Mouse (Mus musculus) midbrain, embryonic 11.5 days (tissue): ENCODE data around the gene Themis3. TPM values are rescaled to one million over a fixed set of nuclear protein-coding genes. Genes with fewer than 3 reads are reported as not detected.
A peak's percentile ranks its signal among the peaks of the same experiment; 100 is the strongest.

Experiments
- ATAC-seq: fragments of 200-750 bp; cut with Nextera tagmentation; 2 replicates; pipeline ENCODE4 v1.8.0; 2017; ENCODE audit warnings: moderate TSS enrichment, moderate library complexity; ENCODE audit not compliant: low FRiP score
- DNase-seq: peaks from one replicate; pipeline ENCODE4 v3.0.0; 2015; ENCODE audit warnings: low spot score; ENCODE audit errors: missing footprints
- H3K27ac ChIP-seq: fragments of 300-500 bp; sonication (generic); 2 replicates; pipeline ENCODE4 v1.5.1; 2014; ENCODE audit warnings: low read depth, low read length
- H3K27me3 ChIP-seq: fragments of 300-500 bp; sonication (generic); 2 replicates; pipeline ENCODE4 v1.6.1; 2014; ENCODE audit warnings: mild to moderate bottlenecking, low read length, moderate library complexity, mixed read lengths; ENCODE audit not compliant: control insufficient read depth, insufficient read depth
- H3K36me3 ChIP-seq: fragments of 300-500 bp; sonication (generic); 2 replicates; pipeline ENCODE4 v1.6.1; 2014; ENCODE audit warnings: mild to moderate bottlenecking, low read length, moderate library complexity, mixed read lengths; ENCODE audit not compliant: control insufficient read depth, insufficient read depth
- H3K4me1 ChIP-seq: fragments of 300-500 bp; sonication (generic); 2 replicates; pipeline ENCODE4 v1.6.1; 2014; ENCODE audit warnings: low read length; ENCODE audit not compliant: control insufficient read depth, insufficient read depth
- H3K4me2 ChIP-seq: fragments of 300-500 bp; sonication (generic); 2 replicates; pipeline ENCODE4 v1.6.1; 2014; ENCODE audit warnings: mild to moderate bottlenecking, moderate library complexity
- H3K4me3 ChIP-seq: fragments of 300-500 bp; sonication (generic); 2 replicates; pipeline ENCODE4 v1.5.1; 2014; ENCODE audit warnings: low read depth, low read length
- H3K9ac ChIP-seq: fragments of 300-500 bp; sonication (generic); 2 replicates; pipeline ENCODE4 v1.6.1; 2014; ENCODE audit warnings: low read length
- H3K9me3 ChIP-seq: fragments of 300-500 bp; sonication (generic); 2 replicates; pipeline ENCODE4 v1.6.1; 2016; ENCODE audit warnings: low read length; ENCODE audit not compliant: control insufficient read depth
- WGBS: fragments of 180-500 bp; shearing (Covaris S2); extraction: QIAGEN DNeasy Blood & Tissue Kit; methylation state at CpG from one replicate; pipeline ENCODE4 v1.1.7; 2014; 5-methylcytosine and 5-hydroxymethylcytosine counted together
- polyA plus RNA-seq: library from polyadenylated mRNA; unstranded; fragments of >200 nt; fragmentation: Nextera tagmentation; extraction: Ambion mirVana; gene quantifications from 2 replicates; pipeline ENCODE4 v1.2.1, GENCODE M21; 2014

The Themis3 gene
- polyA plus RNA-seq, 1 experiment from 2014 or later: not detected

DNA sequence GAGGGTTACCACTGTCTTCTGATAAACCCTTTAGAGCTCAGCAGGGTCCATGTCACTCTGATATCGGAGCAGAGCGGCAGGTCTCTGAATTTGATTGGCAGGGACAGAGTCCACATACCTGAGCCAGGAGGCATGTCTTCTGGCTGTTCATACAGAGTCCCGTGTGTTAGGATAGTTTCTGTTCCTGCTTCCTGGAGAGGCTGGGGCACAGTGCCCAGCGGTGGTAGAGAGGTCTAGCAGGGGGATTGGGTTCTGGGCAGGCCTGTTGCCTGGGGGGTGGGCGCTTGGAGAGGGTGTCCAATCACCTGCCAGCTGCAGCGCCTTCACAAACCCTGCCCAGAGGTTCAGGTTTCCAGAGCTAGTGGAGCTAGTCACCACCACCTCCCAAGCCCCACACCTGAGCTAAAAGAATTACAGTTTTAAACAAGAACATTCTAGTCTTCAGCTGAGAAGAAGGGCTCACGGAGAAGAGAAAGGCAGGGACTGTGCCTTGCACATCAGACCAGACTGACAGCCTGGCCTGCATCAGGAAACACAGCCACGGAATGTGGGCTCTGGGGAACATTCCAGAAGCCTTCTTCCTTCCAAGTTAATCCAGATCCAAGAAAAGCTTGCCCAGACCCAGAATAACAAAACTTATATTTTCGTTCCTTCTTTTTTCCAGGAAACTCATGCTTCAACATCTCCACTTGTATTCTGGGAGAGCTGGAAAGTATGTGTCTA lies 3.9 kb downstream of the Themis3 start:
- H3K27me3 ChIP-seq: no peaks in the 10 kb centered on the region
- no peak overlapping the region for H3K27ac ChIP-seq
- no peak for DNase-seq
- no peak overlapping the region for H3K4me3 ChIP-seq
- no peaks in the 10 kb centered on the region for H3K9me3 ChIP-seq
- no peak overlapping the region for H3K4me2 ChIP-seq
- H3K4me1 ChIP-seq: no peaks in the 10 kb centered on the region
- H3K36me3 ChIP-seq: no peaks in the 10 kb centered on the region
- 76% methylated on average over 9 of the region's 9 CpGs for WGBS
- H3K9ac ChIP-seq: no peak overlapping the region
- ATAC-seq: no peak

DNA sequence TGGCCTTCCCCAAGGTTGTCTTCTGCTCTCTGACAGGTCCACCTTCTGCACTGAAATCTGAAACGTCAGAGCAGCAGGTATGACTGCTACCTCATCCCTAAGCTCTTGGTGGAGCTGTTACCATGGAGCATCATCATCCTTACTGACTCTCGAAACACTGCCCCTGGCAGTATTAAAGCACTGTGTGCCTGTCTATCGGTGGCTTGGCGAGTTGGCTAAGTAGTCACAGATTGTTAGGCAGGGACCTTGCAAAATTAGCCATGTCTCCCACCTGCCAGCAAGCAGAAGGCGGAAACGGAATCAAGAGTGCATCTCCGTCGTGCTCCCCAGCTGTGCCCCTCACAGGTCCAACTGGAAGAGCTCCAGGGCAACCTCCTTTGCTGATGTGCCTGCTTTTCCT lies 4.6 kb downstream of the Themis3 start:
- no peaks in the 10 kb centered on the region for H3K9me3 ChIP-seq
- no peak overlapping the region for H3K4me3 ChIP-seq
- H3K27ac ChIP-seq: no peak overlapping the region
- DNase-seq: peak; percentile 66
- WGBS: 79% methylated on average over 8 of the region's 8 CpGs
- no peaks in the 10 kb centered on the region for H3K27me3 ChIP-seq
- no peaks in the 10 kb centered on the region for H3K36me3 ChIP-seq
- ATAC-seq: no peak
- H3K4me1 ChIP-seq: no peaks in the 10 kb centered on the region
- H3K4me2 ChIP-seq: no peak overlapping the region
- H3K9ac ChIP-seq: no peak overlapping the region

DNA sequence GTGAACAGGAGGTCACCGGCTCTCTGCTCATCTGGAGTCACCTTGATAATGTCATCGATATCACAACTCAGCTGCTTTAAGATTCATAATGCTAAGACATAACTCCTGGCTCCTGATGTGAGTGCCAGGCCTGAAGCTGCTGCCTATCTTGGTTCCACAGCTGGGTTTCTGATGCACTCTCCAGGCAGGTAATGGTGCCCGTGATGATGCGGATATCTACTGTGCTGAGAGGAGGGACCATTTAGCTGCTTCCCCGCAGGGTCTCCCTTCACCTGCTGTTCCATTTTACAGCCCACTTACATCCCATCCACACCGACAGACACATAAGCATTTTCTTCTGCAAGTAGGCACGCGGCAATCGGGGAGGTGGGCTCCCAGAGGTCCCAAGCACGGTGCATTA lies 7.7 kb downstream of the Themis3 start:
- Histone ChIP-seq H3K4me3 (no peak overlapping the region), H3K27me3 (no peaks in the 10 kb centered on the region), H3K9ac (no peak overlapping the region), H3K36me3 (no peaks in the 10 kb centered on the region), H3K4me1 (no peaks in the 10 kb centered on the region), H3K27ac (no peak overlapping the region), H3K9me3 (no peaks in the 10 kb centered on the region), H3K4me2 (no peak overlapping the region)
- DNase-seq (peak; percentile 72), ATAC-seq (no peak)
- WGBS: 93% methylated on average over 10 of the region's 10 CpGs

DNA sequence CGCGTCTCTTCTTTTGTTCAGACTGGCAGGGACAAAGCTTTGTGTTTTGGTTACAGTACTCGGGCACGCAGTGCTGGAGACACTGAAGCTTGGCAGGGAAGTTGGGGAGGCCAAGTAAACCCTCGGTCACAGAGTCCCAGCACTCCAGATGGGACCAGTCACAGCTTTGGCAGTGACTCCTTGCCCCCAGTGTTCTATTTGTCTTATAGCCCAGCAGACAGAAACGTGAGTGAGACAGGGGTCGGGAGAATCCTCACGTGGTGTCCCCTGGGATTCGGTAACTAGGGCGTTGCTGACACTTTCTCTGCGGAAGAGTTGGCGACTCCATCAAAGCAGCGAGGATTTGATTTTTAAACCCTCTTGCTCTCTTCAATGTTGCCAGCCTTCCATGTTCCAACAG lies 8.3 kb downstream of the Themis3 start:
- WGBS: 89% methylated on average over 13 of the region's 13 CpGs
- H3K9me3 ChIP-seq: no peaks in the 10 kb centered on the region
- DNase-seq (peak; percentile 21), ATAC-seq (no peak)
- no peak overlapping the region for H3K27ac ChIP-seq
- H3K9ac ChIP-seq: no peak overlapping the region
- H3K36me3 ChIP-seq: no peaks in the 10 kb centered on the region
- H3K27me3 ChIP-seq: no peaks in the 10 kb centered on the region
- no peaks in the 10 kb centered on the region for H3K4me1 ChIP-seq
- no peak overlapping the region for H3K4me2 ChIP-seq
- no peak overlapping the region for H3K4me3 ChIP-seq

DNA sequence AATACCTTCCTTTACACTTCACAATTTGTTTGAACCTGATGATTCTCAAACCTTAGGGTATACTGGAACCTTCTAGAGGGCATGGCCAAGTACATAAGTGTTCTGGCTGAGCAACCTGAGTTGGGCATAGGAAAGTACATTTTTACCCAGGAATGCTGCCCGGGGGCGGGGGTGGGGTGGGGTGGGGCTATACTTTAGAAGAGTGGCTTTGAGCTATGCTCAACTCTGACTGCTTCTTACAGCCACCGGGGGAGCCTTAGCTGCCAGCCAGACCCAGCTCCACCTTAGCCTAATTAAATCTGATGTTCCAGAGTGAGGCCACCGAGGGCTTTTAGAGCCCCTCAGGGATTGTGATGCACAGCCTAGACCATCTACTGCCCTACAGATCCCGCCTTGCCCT lies 13.4 kb downstream of the Themis3 start:
- no peak overlapping the region for H3K4me3 ChIP-seq
- H3K27me3 ChIP-seq: no peaks in the 10 kb centered on the region
- H3K4me2 ChIP-seq: no peak overlapping the region
- 73% methylated on average over 5 of the region's 5 CpGs for WGBS
- H3K9me3 ChIP-seq: no peaks in the 10 kb centered on the region
- DNase-seq (no peak), ATAC-seq (no peak)
- no peak overlapping the region for H3K9ac ChIP-seq
- no peaks in the 10 kb centered on the region for H3K36me3 ChIP-seq
- no peaks in the 10 kb centered on the region for H3K4me1 ChIP-seq
- no peak overlapping the region for H3K27ac ChIP-seq

DNA sequence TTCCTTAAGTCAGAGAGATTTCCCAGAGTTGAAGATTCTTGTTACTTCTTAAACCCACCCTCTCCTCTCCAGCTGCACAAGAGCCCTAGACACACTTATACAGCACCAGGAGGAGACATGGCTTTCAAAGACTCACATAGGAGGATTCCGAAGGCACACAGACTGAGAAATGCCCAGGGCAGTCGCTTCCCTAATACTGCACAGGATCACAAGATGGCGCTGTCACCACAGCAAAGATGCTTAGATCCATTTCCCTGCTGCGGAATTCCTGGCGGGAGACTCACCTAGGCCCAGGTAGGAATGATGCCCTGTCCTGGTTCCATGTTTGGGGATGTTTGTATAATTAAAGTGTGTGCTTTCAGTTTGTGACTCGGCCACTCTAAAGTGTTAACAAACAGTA lies 16.4 kb downstream of the Themis3 start:
- WGBS: 17% methylated on average over 6 of the region's 6 CpGs
- no peak overlapping the region for H3K4me3 ChIP-seq

DNA sequence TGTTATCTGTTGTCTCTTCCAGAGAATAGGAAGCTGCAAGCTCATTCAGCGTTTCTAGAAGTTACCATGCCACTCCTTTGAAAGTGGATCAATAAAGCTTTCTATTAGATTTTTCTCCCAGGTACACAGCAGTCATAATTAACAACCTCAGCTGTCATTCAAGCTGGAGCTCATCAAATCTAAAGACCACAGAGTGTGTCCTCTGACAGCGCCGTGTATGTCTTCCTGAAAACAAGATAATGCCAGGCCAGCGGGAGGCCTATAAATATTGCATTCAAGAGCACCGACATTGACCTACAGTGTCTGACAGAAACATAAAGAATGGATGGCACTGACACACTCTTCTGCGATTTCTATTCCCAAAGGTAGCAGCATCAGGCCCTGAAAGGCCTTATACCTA lies 16.9 kb downstream of the Themis3 start:
- no peaks in the 10 kb centered on the region for H3K27me3 ChIP-seq

More for the DNA sequence above, 16.4 kb downstream of the Themis3 start:
- no peak overlapping the region for H3K27ac ChIP-seq
- no peaks in the 10 kb centered on the region for H3K27me3 ChIP-seq
- ATAC-seq: no peak
- no peaks in the 10 kb centered on the region for H3K36me3 ChIP-seq
- no peak overlapping the region for H3K4me2 ChIP-seq
- H3K9ac ChIP-seq: no peak overlapping the region
- no peaks in the 10 kb centered on the region for H3K4me1 ChIP-seq
- DNase-seq: peak; percentile 95
- no peaks in the 10 kb centered on the region for H3K9me3 ChIP-seq

DNA sequence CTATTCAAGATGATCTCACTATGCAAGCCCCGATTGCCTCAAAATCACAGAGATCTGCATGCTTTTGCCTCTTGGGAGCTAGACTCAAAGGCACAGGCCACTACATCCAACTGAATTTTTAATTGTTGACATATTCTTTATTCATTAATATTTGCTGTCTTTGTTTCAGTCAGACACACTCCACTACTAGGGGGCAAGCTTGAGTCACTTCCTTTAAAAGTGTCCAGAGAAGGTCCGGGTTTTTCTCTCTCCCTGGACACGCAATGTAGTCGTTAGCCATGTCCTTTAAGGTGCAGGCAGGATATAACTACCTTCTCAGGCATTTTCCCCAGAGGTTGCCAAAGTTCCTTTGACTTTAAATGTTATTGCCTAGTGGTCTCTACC lies 21.8 kb downstream of the Themis3 start:
- Histone ChIP-seq H3K9me3 (no peaks in the 10 kb centered on the region), H3K4me3 (no peak overlapping the region), H3K27me3 (no peaks in the 10 kb centered on the region), H3K27ac (no peak overlapping the region), H3K4me2 (no peak overlapping the region), H3K36me3 (no peaks in the 10 kb centered on the region), H3K9ac (no peak overlapping the region), H3K4me1 (no peaks in the 10 kb centered on the region)
- no peak for ATAC-seq
- WGBS: 83% methylated on average over 4 of the region's 4 CpGs
- DNase-seq: no peak

More for the DNA sequence above, 16.9 kb downstream of the Themis3 start:
- Histone ChIP-seq H3K4me2 (no peak overlapping the region), H3K36me3 (no peaks in the 10 kb centered on the region), H3K4me1 (no peaks in the 10 kb centered on the region), H3K4me3 (no peak overlapping the region), H3K9me3 (no peaks in the 10 kb centered on the region), H3K27ac (no peak overlapping the region), H3K9ac (no peak overlapping the region)
- 74% methylated on average over 6 of the region's 6 CpGs for WGBS
- DNase-seq (no peak), ATAC-seq (no peak)

DNA sequence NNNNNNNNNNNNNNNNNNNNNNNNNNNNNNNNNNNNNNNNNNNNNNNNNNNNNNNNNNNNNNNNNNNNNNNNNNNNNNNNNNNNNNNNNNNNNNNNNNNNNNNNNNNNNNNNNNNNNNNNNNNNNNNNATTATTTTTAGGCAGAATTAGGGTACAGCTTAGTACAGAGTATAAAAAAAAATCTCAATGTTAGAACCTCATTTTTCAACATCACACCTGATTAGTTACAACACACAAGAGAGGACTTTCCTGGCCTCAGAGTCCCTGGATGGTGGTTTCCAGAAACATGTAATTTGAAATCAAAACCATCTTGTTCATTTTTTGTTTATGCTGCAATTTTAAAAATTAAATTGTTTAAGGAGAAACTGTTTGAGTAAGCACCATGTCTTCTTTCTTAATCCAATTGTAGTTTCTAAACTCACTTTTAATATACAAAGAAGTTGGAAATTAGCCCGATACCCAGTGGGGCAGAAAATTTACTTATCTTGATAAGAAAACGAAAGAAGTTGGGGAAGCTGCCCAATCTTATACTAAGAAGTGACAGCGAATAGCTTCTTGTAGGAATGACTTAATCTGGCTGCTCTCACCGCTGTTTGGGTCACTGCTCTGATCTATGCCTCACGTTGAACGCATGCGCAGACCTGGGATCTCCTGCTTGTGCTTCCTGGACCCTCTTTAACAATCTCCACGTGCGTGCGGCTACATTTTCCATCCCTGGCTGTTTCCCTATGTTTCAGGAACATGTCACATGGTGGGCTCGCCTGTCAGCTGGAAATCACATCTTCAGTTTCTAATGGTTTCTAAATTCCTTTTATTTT lies 22.4 kb downstream of the Themis3 start:
- H3K9ac ChIP-seq: no peak overlapping the region
- no peaks in the 10 kb centered on the region for H3K9me3 ChIP-seq
- no peak overlapping the region for H3K4me3 ChIP-seq
- DNase-seq: no peak
- no peak overlapping the region for H3K4me2 ChIP-seq
- no peaks in the 10 kb centered on the region for H3K27me3 ChIP-seq
- H3K36me3 ChIP-seq: no peaks in the 10 kb centered on the region
- no peaks in the 10 kb centered on the region for H3K4me1 ChIP-seq
- no peak for ATAC-seq
- no peak overlapping the region for H3K27ac ChIP-seq
- WGBS: 67% methylated on average over 11 of the region's 11 CpGs
